Mouse (Mus musculus) midbrain, embryonic 11.5 days (tissue): ENCODE data around the gene AI854703. TPM values are rescaled to one million over a fixed set of nuclear protein-coding genes. Genes with fewer than 3 reads are reported as not detected.
A peak's percentile ranks its signal among the peaks of the same experiment; 100 is the strongest.

ENCODE experiments used
- ATAC-seq: fragments of 200-750 bp; cut with Nextera tagmentation; 2 replicates; pipeline ENCODE4 v1.8.0; 2017; ENCODE audit warnings: moderate TSS enrichment, moderate library complexity; ENCODE audit not compliant: low FRiP score
- DNase-seq: peaks from one replicate; pipeline ENCODE4 v3.0.0; 2015; ENCODE audit warnings: low spot score; ENCODE audit errors: missing footprints
- H3K27ac ChIP-seq: fragments of 300-500 bp; sonication (generic); 2 replicates; pipeline ENCODE4 v1.5.1; 2014; ENCODE audit warnings: low read depth, low read length
- H3K27me3 ChIP-seq: fragments of 300-500 bp; sonication (generic); 2 replicates; pipeline ENCODE4 v1.6.1; 2014; ENCODE audit warnings: mild to moderate bottlenecking, low read length, moderate library complexity, mixed read lengths; ENCODE audit not compliant: control insufficient read depth, insufficient read depth
- H3K36me3 ChIP-seq: fragments of 300-500 bp; sonication (generic); 2 replicates; pipeline ENCODE4 v1.6.1; 2014; ENCODE audit warnings: mild to moderate bottlenecking, low read length, moderate library complexity, mixed read lengths; ENCODE audit not compliant: control insufficient read depth, insufficient read depth
- H3K4me1 ChIP-seq: fragments of 300-500 bp; sonication (generic); 2 replicates; pipeline ENCODE4 v1.6.1; 2014; ENCODE audit warnings: low read length; ENCODE audit not compliant: control insufficient read depth, insufficient read depth
- H3K4me2 ChIP-seq: fragments of 300-500 bp; sonication (generic); 2 replicates; pipeline ENCODE4 v1.6.1; 2014; ENCODE audit warnings: mild to moderate bottlenecking, moderate library complexity
- H3K4me3 ChIP-seq: fragments of 300-500 bp; sonication (generic); 2 replicates; pipeline ENCODE4 v1.5.1; 2014; ENCODE audit warnings: low read depth, low read length
- H3K9ac ChIP-seq: fragments of 300-500 bp; sonication (generic); 2 replicates; pipeline ENCODE4 v1.6.1; 2014; ENCODE audit warnings: low read length
- H3K9me3 ChIP-seq: fragments of 300-500 bp; sonication (generic); 2 replicates; pipeline ENCODE4 v1.6.1; 2016; ENCODE audit warnings: low read length; ENCODE audit not compliant: control insufficient read depth
- WGBS: fragments of 180-500 bp; shearing (Covaris S2); extraction: QIAGEN DNeasy Blood & Tissue Kit; methylation state at CpG from one replicate; pipeline ENCODE4 v1.1.7; 2014; 5-methylcytosine and 5-hydroxymethylcytosine counted together
- polyA plus RNA-seq: library from polyadenylated mRNA; unstranded; fragments of >200 nt; fragmentation: Nextera tagmentation; extraction: Ambion mirVana; gene quantifications from 2 replicates; pipeline ENCODE4 v1.2.1, GENCODE M21; 2014

Gene AI854703
- polyA plus RNA-seq, result 0.52 and 0.82 TPM in 2 replicates

DNA sequence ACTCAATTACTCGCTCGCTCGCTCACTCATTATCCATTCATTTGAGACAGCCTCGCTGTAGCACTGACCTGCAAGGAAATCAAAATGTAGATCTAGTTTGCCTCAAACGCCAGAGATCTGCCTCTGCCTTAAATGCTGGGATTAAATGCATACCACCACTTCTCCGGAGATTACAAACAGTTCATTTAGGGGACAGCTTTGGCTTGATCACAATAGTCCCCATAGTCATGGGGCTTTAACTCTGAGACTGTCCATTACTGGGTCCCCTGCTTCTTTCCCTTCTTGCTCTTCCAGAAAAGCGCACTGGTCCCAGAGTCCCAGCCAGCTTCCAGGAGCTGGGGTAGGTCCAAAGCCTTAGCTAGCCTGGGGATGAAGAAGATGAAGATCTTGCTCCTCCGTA is at the start of gene AI854703:
Gene AI854703 (plus strand): TSS at position 301 of the 400 bp plus-strand sequence.
- WGBS, result 22% methylated on average over 8 of the region's 8 CpGs
- no peaks in the 10 kb centered on the region for H3K9me3 ChIP-seq
- H3K4me1 ChIP-seq, result no peaks in the 10 kb centered on the region; the same call in 1 of the 2 replicates
- H3K9ac ChIP-seq, result peak within 1 kb of the TSS; percentile 5
- peak within 1 kb of the TSS; percentile 28 for H3K4me3 ChIP-seq
- peaks cover 25% of the 10 kb centered on the region for H3K27me3 ChIP-seq
- no peak for ATAC-seq
- DNase-seq, result no peak
- H3K4me2 ChIP-seq, result peak within 1 kb of the TSS; percentile 67
- no peak within 1 kb of the TSS for H3K27ac ChIP-seq
- no peaks in the 10 kb centered on the region for H3K36me3 ChIP-seq

DNA sequence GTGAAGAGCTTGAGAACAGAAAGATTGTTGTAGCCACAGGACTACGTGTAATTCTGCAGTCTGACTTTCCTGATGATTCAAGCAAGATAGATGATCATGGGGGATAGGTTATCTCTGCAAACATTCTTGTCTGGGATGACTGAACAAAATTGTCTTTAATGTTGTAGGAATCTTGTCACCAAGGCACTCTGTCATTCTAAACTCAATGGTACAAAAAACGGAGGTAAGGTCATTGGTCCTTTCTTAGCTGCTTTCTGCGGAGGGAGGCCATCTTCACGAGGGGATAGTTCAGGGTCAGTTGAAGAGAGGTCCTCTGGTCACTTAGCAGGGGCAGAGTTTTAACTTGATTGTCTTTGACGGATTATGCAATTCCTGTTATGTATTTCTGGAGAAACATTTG is 47.8 kb upstream of the AI854703 start:
- no peak for DNase-seq
- H3K4me3 ChIP-seq, result no peak overlapping the region
- no peak overlapping the region for H3K27ac ChIP-seq
- no peak for ATAC-seq
- no peaks in the 10 kb centered on the region for H3K27me3 ChIP-seq
- 70% methylated on average over 5 of the region's 5 CpGs for WGBS
- H3K4me1 ChIP-seq, result no peaks in the 10 kb centered on the region
- H3K4me2 ChIP-seq, result no peak overlapping the region
- H3K36me3 ChIP-seq, result no peaks in the 10 kb centered on the region
- H3K9ac ChIP-seq, result no peak overlapping the region
- no peaks in the 10 kb centered on the region for H3K9me3 ChIP-seq

DNA sequence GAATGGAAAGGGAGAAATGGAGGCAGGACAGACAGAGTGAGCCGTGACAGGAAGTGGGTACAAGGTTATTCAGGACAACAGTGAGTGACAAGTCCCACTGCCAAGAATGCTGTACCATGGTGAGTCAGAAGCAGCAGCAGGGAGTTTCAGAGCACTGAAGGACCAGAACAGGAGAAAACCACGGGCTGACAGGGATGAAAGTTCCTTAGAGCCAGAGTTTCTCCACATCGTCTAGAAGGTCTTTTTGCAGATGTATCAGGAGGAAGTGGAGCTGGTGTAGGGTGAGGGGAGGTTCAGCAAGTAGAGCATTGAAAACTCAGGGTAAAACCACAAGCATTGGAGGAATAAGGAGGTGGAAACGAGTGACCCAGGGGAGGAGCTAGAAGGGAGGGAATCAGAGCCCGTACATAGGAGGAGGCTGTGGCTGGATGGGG is 47.3 kb upstream of the AI854703 start:
- no peak overlapping the region for H3K27ac ChIP-seq
- no peak overlapping the region for H3K4me3 ChIP-seq
- no peaks in the 10 kb centered on the region for H3K27me3 ChIP-seq
- H3K9ac ChIP-seq, result no peak overlapping the region
- ATAC-seq (no peak), DNase-seq (peak; percentile 49)
- H3K4me1 ChIP-seq, result no peaks in the 10 kb centered on the region
- 51% methylated on average over 5 of the region's 5 CpGs for WGBS
- no peaks in the 10 kb centered on the region for H3K36me3 ChIP-seq
- no peak overlapping the region for H3K4me2 ChIP-seq
- no peaks in the 10 kb centered on the region for H3K9me3 ChIP-seq

GRCm38 (mm10) chr6:48581257-48581656 is 45.3 kb upstream of the AI854703 start:
- H3K4me1 ChIP-seq, result no peaks in the 10 kb centered on the region
- H3K27me3 ChIP-seq, result no peaks in the 10 kb centered on the region
- H3K9me3 ChIP-seq, result no peaks in the 10 kb centered on the region
- DNase-seq, result peak; percentile 31
- no peak overlapping the region for H3K4me3 ChIP-seq
- H3K4me2 ChIP-seq, result no peak overlapping the region
- no peaks in the 10 kb centered on the region for H3K36me3 ChIP-seq
- WGBS, result 23% methylated on average over 3 of the region's 3 CpGs
- H3K9ac ChIP-seq, result no peak overlapping the region
- ATAC-seq, result no peak
- no peak overlapping the region for H3K27ac ChIP-seq

- H3K27ac ChIP-seq, result no peak overlapping the region
- H3K36me3 ChIP-seq, result no peaks in the 10 kb centered on the region
- DNase-seq (peak; percentile 95), ATAC-seq (peak; percentile 44; the same call in 1 of the 2 replicates)
- 69% methylated on average over 3 of the region's 3 CpGs for WGBS
- H3K9ac ChIP-seq, result no peak overlapping the region
- H3K4me3 ChIP-seq, result no peak overlapping the region
- no peaks in the 10 kb centered on the region for H3K4me1 ChIP-seq
- no peak overlapping the region for H3K4me2 ChIP-seq
- no peaks in the 10 kb centered on the region for H3K9me3 ChIP-seq
- no peaks in the 10 kb centered on the region for H3K27me3 ChIP-seq
Observed at GRCm38 (mm10) chr6:48582037-48582436, 44.5 kb upstream of the AI854703 start.

GRCm38 (mm10) chr6:48589194-48589750 is 37.3 kb upstream of the AI854703 start, which contains the start of gene Gm45021:
Gene Gm45021, plus strand, starts transcription at chr6:48589610.
- H3K36me3 ChIP-seq, result no peaks in the 10 kb centered on the region
- DNase-seq, result no peak
- no peak within 1 kb of the TSS for H3K9ac ChIP-seq
- H3K27ac ChIP-seq, result no peak within 1 kb of the TSS
- ATAC-seq, result no peak
- WGBS, result 80% methylated on average over 6 of the region's 6 CpGs
- H3K27me3 ChIP-seq, result no peaks in the 10 kb centered on the region
- H3K4me2 ChIP-seq, result no peak within 1 kb of the TSS
- no peak within 1 kb of the TSS for H3K4me3 ChIP-seq
- H3K4me1 ChIP-seq, result peaks cover 4% of the 10 kb centered on the region
- H3K9me3 ChIP-seq, result no peaks in the 10 kb centered on the region

- Histone ChIP-seq H3K4me1 (peaks cover 14% of the 10 kb centered on the region), H3K4me3 (no peak overlapping the region), H3K27me3 (no peaks in the 10 kb centered on the region), H3K27ac (no peak overlapping the region), H3K36me3 (peaks cover 7% of the 10 kb centered on the region; the same call in 1 of the 2 replicates), H3K4me2 (no peak overlapping the region), H3K9me3 (no peaks in the 10 kb centered on the region), H3K9ac (no peak overlapping the region)
- DNase-seq, result peak; percentile 6
- WGBS, result 89% methylated on average over 3 of the region's 3 CpGs
- no peak for ATAC-seq
Observed at GRCm38 (mm10) chr6:48591221-48591845, 35.2 kb upstream of the AI854703 start.

DNA sequence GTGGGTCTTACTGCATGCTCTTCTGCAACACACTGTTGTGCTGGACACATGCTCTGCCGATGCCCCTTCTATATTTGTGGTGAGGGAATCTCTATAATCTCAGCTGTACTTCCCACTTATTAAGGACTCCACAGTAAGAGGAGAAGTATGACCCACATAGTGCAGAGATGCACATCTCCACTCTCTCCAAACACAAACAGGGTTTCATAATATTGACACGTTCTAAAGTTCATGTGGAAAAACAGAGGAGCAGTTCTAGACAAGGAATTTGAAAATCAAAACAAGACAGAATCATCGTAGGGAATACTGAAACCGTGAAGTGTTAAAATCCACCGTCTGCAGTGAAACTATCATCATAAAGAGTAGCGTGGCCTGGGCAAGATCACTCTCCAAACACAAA is 34.7 kb upstream of the AI854703 start:
- Histone ChIP-seq H3K9me3 (no peaks in the 10 kb centered on the region), H3K4me3 (no peak overlapping the region), H3K9ac (no peak overlapping the region), H3K36me3 (peaks cover 12% of the 10 kb centered on the region), H3K27ac (no peak overlapping the region), H3K4me1 (peaks cover 14% of the 10 kb centered on the region), H3K4me2 (no peak overlapping the region), H3K27me3 (no peaks in the 10 kb centered on the region)
- ATAC-seq (no peak), DNase-seq (peak; percentile 4)
- WGBS, result 91% methylated on average over 6 of the region's 6 CpGs
